Mouse (Mus musculus) embryonic facial prominence, embryonic 15.5 days (tissue): Measurements from ENCODE around the gene B230219D22Rik. TPM values are rescaled to one million over a fixed set of nuclear protein-coding genes. Genes with fewer than 3 reads are reported as not detected.
"Not testable (repeated sequence)": the region's sequence is repeated elsewhere in the genome, so short reads cannot be mapped to it uniquely, and the experiment has no call there.

Source experiments
- ATAC-seq: fragments of 200-750 bp; cut with Nextera tagmentation; 2 replicates; pipeline ENCODE4 v1.8.0; 2017; ENCODE audit warnings: low read depth, moderate TSS enrichment; ENCODE audit not compliant: insufficient number of reproducible peaks, low FRiP score, low TSS enrichment
- H3K27ac ChIP-seq: fragments of 300-500 bp; sonication (generic); replicated peaks from 2 replicates; pipeline ENCODE4 v1.5.1; 2015; ENCODE audit warnings: mild to moderate bottlenecking, inconsistent platforms
- H3K27me3 ChIP-seq: fragments of 300-500 bp; sonication (generic); 2 replicates; pipeline ENCODE4 v1.6.1; 2015; ENCODE audit warnings: inconsistent platforms
- H3K36me3 ChIP-seq: fragments of 300-500 bp; sonication (generic); 2 replicates; pipeline ENCODE4 v1.6.1; 2015; ENCODE audit warnings: mild to moderate bottlenecking, inconsistent platforms
- H3K4me1 ChIP-seq: fragments of 300-500 bp; sonication (generic); 2 replicates; pipeline ENCODE4 v1.6.1; 2015; ENCODE audit warnings: inconsistent platforms
- H3K4me2 ChIP-seq: fragments of 300-500 bp; sonication (generic); replicated peaks from 2 replicates; pipeline ENCODE4 v1.6.1; 2015; ENCODE audit warnings: mild to moderate bottlenecking, inconsistent platforms
- H3K4me3 ChIP-seq: fragments of 300-500 bp; sonication (generic); replicated peaks from 2 replicates; pipeline ENCODE4 v1.5.1; 2015; ENCODE audit warnings: mild to moderate bottlenecking, inconsistent platforms
- H3K9ac ChIP-seq: fragments of 300-500 bp; sonication (generic); 2 replicates; pipeline ENCODE4 v1.6.1; 2015; ENCODE audit warnings: inconsistent platforms
- H3K9me3 ChIP-seq: fragments of 300-500 bp; sonication (generic); replicated peaks from 2 replicates; pipeline ENCODE4 v1.6.1; 2016; ENCODE audit warnings: inconsistent platforms
- WGBS: fragments of 180-500 bp; shearing (Covaris S2); methylation state at CpG from one replicate; pipeline ENCODE4 v1.1.7; 2015; 5-methylcytosine and 5-hydroxymethylcytosine counted together
- polyA plus RNA-seq: library from polyadenylated mRNA; unstranded; fragments of >200 nt; fragmentation: Nextera tagmentation; extraction: Ambion mirVana; gene quantifications from 2 replicates; pipeline ENCODE4 v1.2.1, GENCODE M21; 2015

The B230219D22Rik gene
- polyA plus RNA-seq, 1 experiment from 2014 or later: 60.3 TPM

- H3K9ac ChIP-seq: peak overlapping the region; percentile 100
- 0 out of 2 replicates have a peak, but pooled peaks cover under 1% of the 10 kb centered on the region for H3K36me3 ChIP-seq
- H3K27ac ChIP-seq: peak overlapping the region; percentile 98
- no peaks in the 10 kb centered on the region for H3K27me3 ChIP-seq
- under 1% methylated on average over 40 of the region's 70 CpGs for WGBS
- ATAC-seq: peak; percentile 68
- peak overlapping the region; percentile 73 for H3K4me2 ChIP-seq
- peaks cover 19% of the 10 kb centered on the region for H3K4me1 ChIP-seq
- no peaks in the 10 kb centered on the region for H3K9me3 ChIP-seq
- H3K4me3 ChIP-seq: peak overlapping the region; percentile 98
Measured at GRCm38 (mm10) chr13:55693243-55693721, 358 bp downstream of the B230219D22Rik start.

GRCm38 (mm10) chr13:55694110-55694509 is 1.2 kb downstream of the B230219D22Rik start:
- Histone ChIP-seq H3K9ac (peak overlapping the region; percentile 100; the same call in 1 of the 2 replicates), H3K27me3 (no peaks in the 10 kb centered on the region), H3K4me3 (peak overlapping the region; percentile 98), H3K4me1 (peaks cover 19% of the 10 kb centered on the region), H3K4me2 (peak overlapping the region; percentile 67), H3K27ac (peak overlapping the region; percentile 98), H3K36me3 (peaks cover 9% of the 10 kb centered on the region), H3K9me3 (no peaks in the 10 kb centered on the region)
- ATAC-seq: no peak
- WGBS: 5% methylated on average over 8 of the region's 8 CpGs

DNA sequence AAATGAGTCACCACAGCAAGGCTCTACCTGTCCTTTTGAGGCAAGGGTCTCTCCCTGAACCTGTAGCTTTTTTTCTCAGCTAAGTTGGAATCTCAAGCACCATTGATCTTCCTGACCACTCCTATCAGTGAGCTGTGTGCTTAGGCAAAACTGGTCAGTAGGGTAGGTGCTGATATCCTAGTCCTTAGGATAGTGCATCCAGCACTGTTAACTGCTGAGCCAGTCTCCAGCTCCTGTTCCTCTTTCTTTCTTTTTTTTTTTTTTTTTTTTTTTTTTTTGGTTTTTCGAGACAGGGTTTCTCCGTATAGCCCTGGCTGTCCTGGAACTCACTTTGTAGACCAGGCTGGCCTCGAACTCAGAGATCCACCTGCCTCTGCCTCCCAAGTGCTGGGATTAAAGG is 3.1 kb downstream of the B230219D22Rik start:
- 67% methylated on average over 1 of the region's 3 CpGs for WGBS
- H3K4me3 ChIP-seq, H3K4me2 ChIP-seq, H3K9ac ChIP-seq, ATAC-seq, H3K27me3 ChIP-seq, H3K9me3 ChIP-seq, H3K27ac ChIP-seq: not testable (repeated sequence)
- peaks cover 26% of the 10 kb centered on the region for H3K36me3 ChIP-seq
- peaks cover 19% of the 10 kb centered on the region for H3K4me1 ChIP-seq

GRCm38 (mm10) chr13:55704301-55704700 is 11.4 kb downstream of the B230219D22Rik start:
- H3K27ac ChIP-seq: no peak overlapping the region
- ATAC-seq: no peak
- H3K4me2 ChIP-seq: no peak overlapping the region
- H3K9ac ChIP-seq: no peak overlapping the region
- H3K36me3 ChIP-seq: peaks cover 39% of the 10 kb centered on the region
- H3K27me3 ChIP-seq: no peaks in the 10 kb centered on the region
- H3K9me3 ChIP-seq: no peaks in the 10 kb centered on the region
- no peak overlapping the region for H3K4me3 ChIP-seq
- 87% methylated on average over 4 of the region's 4 CpGs for WGBS
- no peaks in the 10 kb centered on the region for H3K4me1 ChIP-seq

- Histone ChIP-seq H3K27ac (no peak overlapping the region), H3K4me2 (no peak overlapping the region), H3K9me3 (no peaks in the 10 kb centered on the region), H3K4me1 (peaks cover 8% of the 10 kb centered on the region; the same call in 1 of the 2 replicates), H3K9ac (no peak overlapping the region), H3K36me3 (peaks cover 2% of the 10 kb centered on the region; the same call in 1 of the 2 replicates), H3K4me3 (no peak overlapping the region), H3K27me3 (no peaks in the 10 kb centered on the region)
- WGBS: 92% methylated on average over 3 of the region's 3 CpGs
- ATAC-seq: no peak
Measured at GRCm38 (mm10) chr13:55712846-55713245, 19.9 kb downstream of the B230219D22Rik start.

DNA sequence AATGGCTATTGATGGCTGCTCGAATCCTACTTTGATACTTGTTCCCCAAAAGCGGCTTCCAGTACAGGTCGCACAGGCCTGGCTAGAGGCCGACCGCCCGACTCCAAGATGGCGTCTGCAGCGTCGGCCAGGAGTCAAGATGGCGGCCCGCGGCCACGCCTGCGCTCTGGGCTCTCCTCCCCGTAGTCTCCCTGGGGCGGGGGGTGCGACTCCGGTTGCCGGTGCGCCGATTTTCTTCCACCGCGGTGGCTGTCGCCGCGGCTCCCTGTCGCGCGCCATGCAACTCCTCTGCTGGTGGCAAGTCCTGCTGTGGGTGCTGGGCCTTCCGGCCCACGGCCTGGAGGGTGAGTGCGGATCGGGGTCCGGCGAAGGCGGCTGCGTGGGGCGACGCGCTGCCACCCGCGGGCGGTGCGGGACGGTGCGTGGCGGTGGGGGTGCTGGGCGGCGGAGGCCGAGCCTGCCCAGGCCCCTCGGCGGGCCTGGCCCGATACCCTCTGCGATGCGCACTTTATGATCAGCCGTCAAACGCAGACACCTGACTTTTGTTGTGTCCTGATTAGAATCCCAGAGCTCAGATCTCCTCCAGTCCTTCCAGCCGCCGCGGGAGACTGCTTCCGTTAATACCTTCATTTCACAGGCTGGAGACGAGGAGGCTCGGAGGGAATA is 21.7 kb downstream of the B230219D22Rik start, which contains the start of gene Txndc15:
TSS of gene Txndc15 (plus strand) at position 150 of the 666 bp plus-strand sequence.
- Histone ChIP-seq H3K4me3 (peak within 1 kb of the TSS; percentile 92), H3K9me3 (no peaks in the 10 kb centered on the region), H3K9ac (peak within 1 kb of the TSS; percentile 94), H3K4me1 (peaks cover 8% of the 10 kb centered on the region; the same call in 1 of the 2 replicates), H3K4me2 (peak within 1 kb of the TSS; percentile 55), H3K27me3 (no peaks in the 10 kb centered on the region), H3K27ac (peak within 1 kb of the TSS; percentile 89), H3K36me3 (peaks cover 18% of the 10 kb centered on the region)
- WGBS: under 1% methylated on average over 63 of the region's 63 CpGs
- peak; percentile 91 for ATAC-seq

GRCm38 (mm10) chr13:55715167-55715512 is 22.2 kb downstream of the B230219D22Rik start:
- H3K4me1 ChIP-seq: peaks cover 8% of the 10 kb centered on the region; the same call in 1 of the 2 replicates
- H3K9me3 ChIP-seq: no peaks in the 10 kb centered on the region
- 5% methylated on average over 5 of the region's 5 CpGs for WGBS
- H3K4me2 ChIP-seq: peak overlapping the region; percentile 55
- H3K4me3 ChIP-seq: peak overlapping the region; percentile 92
- peak overlapping the region; percentile 89 for H3K27ac ChIP-seq
- no peak for ATAC-seq
- H3K9ac ChIP-seq: peak overlapping the region; percentile 94
- no peaks in the 10 kb centered on the region for H3K27me3 ChIP-seq
- peaks cover 23% of the 10 kb centered on the region for H3K36me3 ChIP-seq

DNA sequence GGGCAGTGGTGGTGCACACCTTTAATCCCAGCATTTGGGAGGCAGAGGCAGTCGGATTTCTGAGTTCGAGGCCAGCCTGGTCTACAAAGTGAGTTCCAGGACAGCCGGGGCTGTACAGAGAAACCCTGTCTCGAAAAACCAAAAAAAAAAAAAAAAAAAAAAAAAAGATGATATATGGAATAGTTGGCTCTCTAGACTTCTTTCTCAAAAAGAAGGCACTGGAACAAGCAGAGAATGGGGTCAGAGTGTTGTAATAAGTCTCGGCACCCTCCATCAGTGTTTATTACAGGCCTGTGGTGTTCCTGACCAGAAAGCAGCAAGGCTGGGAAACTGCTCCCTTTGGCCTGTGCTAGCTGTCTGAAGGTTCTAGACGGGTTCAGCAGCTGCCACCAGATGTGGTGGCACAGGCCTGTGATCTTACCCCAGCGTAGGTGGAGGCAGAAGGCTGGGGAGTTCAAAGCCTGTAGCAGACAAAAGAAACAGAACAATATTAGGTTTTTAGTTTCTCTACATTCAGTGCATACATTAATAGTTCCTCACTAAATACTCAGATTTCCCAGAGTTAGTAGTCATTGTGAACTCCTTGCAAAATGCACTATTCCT is 23.1 kb downstream of the B230219D22Rik start:
- ATAC-seq: no peak
- peak overlapping the region; percentile 55 for H3K4me2 ChIP-seq
- peaks cover 32% of the 10 kb centered on the region for H3K36me3 ChIP-seq
- no peaks in the 10 kb centered on the region for H3K9me3 ChIP-seq
- H3K4me3 ChIP-seq: peak overlapping the region; percentile 92; the same call in 1 of the 2 replicates
- no peak overlapping the region for H3K27ac ChIP-seq
- H3K4me1 ChIP-seq: peaks cover 8% of the 10 kb centered on the region; the same call in 1 of the 2 replicates
- no peaks in the 10 kb centered on the region for H3K27me3 ChIP-seq
- 80% methylated on average over 7 of the region's 7 CpGs for WGBS
- no peak overlapping the region for H3K9ac ChIP-seq

- Histone ChIP-seq H3K36me3 (peaks cover 72% of the 10 kb centered on the region), H3K4me1 (no peaks in the 10 kb centered on the region), H3K27ac (no peak overlapping the region), H3K4me3 (no peak overlapping the region), H3K9me3 (no peaks in the 10 kb centered on the region), H3K4me2 (no peak overlapping the region), H3K9ac (no peak overlapping the region), H3K27me3 (no peaks in the 10 kb centered on the region)
- WGBS: 76% methylated on average over 8 of the region's 8 CpGs
- no peak for ATAC-seq
Measured at GRCm38 (mm10) chr13:55721516-55721915, 28.6 kb downstream of the B230219D22Rik start.

GRCm38 (mm10) chr13:55721995-55722394 is 29.1 kb downstream of the B230219D22Rik start:
- peaks cover 72% of the 10 kb centered on the region for H3K36me3 ChIP-seq
- WGBS: 92% methylated on average over 2 of the region's 2 CpGs
- no peaks in the 10 kb centered on the region for H3K9me3 ChIP-seq
- no peak overlapping the region for H3K4me3 ChIP-seq
- no peak overlapping the region for H3K27ac ChIP-seq
- ATAC-seq: no peak
- no peak overlapping the region for H3K9ac ChIP-seq
- no peaks in the 10 kb centered on the region for H3K4me1 ChIP-seq
- no peak overlapping the region for H3K4me2 ChIP-seq
- H3K27me3 ChIP-seq: no peaks in the 10 kb centered on the region

DNA sequence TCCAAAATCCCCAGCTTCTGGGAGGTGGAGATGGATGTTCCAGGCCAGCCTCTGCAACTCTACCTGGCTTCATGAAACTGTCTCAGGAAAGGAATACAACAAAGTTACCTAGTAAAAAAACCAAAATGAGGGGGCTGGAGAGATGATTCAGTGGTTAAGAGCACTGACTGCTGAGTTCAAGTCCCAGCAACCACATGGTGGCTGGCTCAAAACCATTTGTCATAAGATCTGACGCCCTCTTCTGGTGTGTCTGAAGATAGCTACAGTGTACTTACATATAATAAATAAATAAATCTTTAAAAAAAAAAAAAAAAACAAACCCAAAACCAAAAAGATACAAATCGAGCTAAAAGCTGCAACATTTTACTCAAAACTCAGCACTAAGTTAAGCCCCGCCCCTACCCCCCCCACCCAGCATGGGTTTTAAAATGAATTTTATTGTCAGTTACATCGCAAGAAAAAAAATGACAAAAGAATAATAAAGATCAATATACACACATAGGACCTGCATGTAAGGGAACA is 33.7 kb downstream of the B230219D22Rik start:
- Histone ChIP-seq H3K9me3 (no peaks in the 10 kb centered on the region), H3K4me1 (no peaks in the 10 kb centered on the region), H3K36me3 (peaks cover 33% of the 10 kb centered on the region), H3K9ac (peak overlapping the region; percentile 56), H3K4me2 (peak overlapping the region; percentile 53), H3K27me3 (no peaks in the 10 kb centered on the region), H3K27ac (peak overlapping the region; percentile 94), H3K4me3 (peak overlapping the region; percentile 64)
- 3% methylated on average over 4 of the region's 4 CpGs for WGBS
- no peak for ATAC-seq
